Mouse (Mus musculus): ENCODE measurements at regions not wholly inside any gene's neighbourhood (a gene's known extent, or its start where the extent isn't known, plus 50 kb on each side); places are given as distances from the start of the nearest gene placed in this dataset.

DNA sequence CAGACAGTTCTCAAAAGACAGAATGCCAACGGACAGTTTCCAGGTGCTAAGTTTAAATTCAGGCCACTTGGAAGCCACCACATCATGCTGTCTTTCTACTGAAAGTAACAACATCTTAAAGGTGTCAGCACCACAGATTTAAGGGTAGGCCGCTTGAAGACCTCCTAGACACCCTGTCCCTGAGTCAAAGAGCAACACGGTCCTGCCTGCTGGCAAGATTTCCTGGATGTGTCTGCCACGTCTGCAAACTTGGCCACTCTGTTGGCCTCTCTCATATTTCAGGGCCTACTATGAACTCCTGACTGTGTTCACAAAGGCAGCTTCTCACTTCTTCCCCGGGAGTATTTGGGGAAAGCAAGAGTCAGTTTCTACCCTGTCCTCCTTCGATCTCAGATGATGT, 194.7 kb upstream of the Esrrg start:
- Histone ChIP-seq H3K9me3 (replicated peaks; ENCODE audit: insufficient read depth, low read length) (no peaks in the 10 kb centered on the region), H3K79me2 (ENCODE audit: control insufficient read depth, insufficient read depth, low read length, poor library complexity) (no peaks in the 10 kb centered on the region), H3K27ac (ENCODE audit: control insufficient read depth, low read depth, low read length) (no peak overlapping the region), H3K27me3 (ENCODE audit: control insufficient read depth in 1 of 2, insufficient read depth in 2 of 2, low read length in 2 of 2) (no peaks in the 10 kb centered on the region), H3K4me1 (ENCODE audit: control insufficient read depth in 1 of 2, insufficient read depth in 2 of 2, low read length in 2 of 2) (no peaks in the 10 kb centered on the region), H3K4me3 (ENCODE audit: control insufficient read depth in 1 of 2, insufficient read depth in 1 of 2, low read depth in 2 of 2, low read length in 2 of 2) (no peak overlapping the region), H3K36me3 (ENCODE audit: control insufficient read depth in 1 of 2, insufficient read depth in 2 of 2, low read length in 2 of 2) (no peaks in the 10 kb centered on the region), H3K9ac (ENCODE audit: control insufficient read depth, low read depth, low read length, poor library complexity, severe bottlenecking) (no peak overlapping the region)
- no peak for TF ChIP-seq EP300 (IDR thresholded peaks at IDR 0.05; ENCODE audit: low read depth in 1 of 2, low read length in 2 of 2)
- TF ChIP-seq MYB (IDR thresholded peaks at IDR 0.05; ENCODE audit: low read depth, low read length), result no peak
- no peak for TF ChIP-seq TBP (IDR thresholded peaks at IDR 0.05; ENCODE audit: low read depth, low read length)
- TF ChIP-seq ZC3H11A (IDR thresholded peaks at IDR 0.05; ENCODE audit: low read depth, low read length), result no peak
- TF ChIP-seq UBTF (IDR thresholded peaks at IDR 0.05; ENCODE audit: borderline replicate concordance, insufficient read depth, low read depth, low read length), result no peak
- no peak for TF ChIP-seq USF1 (IDR thresholded peaks at IDR 0.05; ENCODE audit: low read depth, low read length)
- TF ChIP-seq KAT2A (conservative IDR thresholded peaks at IDR 0.05; ENCODE audit: low read depth, low read length), result no peak
- TF ChIP-seq RAD21 (IDR thresholded peaks at IDR 0.05; ENCODE audit: low read depth, low read length), result no peak
- TF ChIP-seq ZMIZ1 (IDR thresholded peaks at IDR 0.05; ENCODE audit: low read depth, low read length), result no peak
- no peak for TF ChIP-seq E2F4 (IDR thresholded peaks at IDR 0.05; ENCODE audit: borderline replicate concordance, low read depth, low read length)
- no peak for TF ChIP-seq ZKSCAN1 (IDR thresholded peaks at IDR 0.05; ENCODE audit: low read depth, low read length)
- no peak for TF ChIP-seq ELF1 (IDR thresholded peaks at IDR 0.05; ENCODE audit: low read depth, low read length)
- TF ChIP-seq HCFC1 (IDR thresholded peaks at IDR 0.05; ENCODE audit: low read depth, low read length), result no peak
- TF ChIP-seq MEF2A (IDR thresholded peaks at IDR 0.05; ENCODE audit: extremely low read depth, insufficient replicate concordance, low read depth, low read length, poor library complexity, severe bottlenecking), result no peak
- TF ChIP-seq MAX (IDR thresholded peaks at IDR 0.05; ENCODE audit: low read length), result no peak
- TF ChIP-seq POLR2AphosphoS2 (IDR thresholded peaks at IDR 0.05; ENCODE audit: low read length), result no peak
- TF ChIP-seq TCF12 (IDR thresholded peaks at IDR 0.05; ENCODE audit: low read depth, low read length), result no peak
- TF ChIP-seq GABPA (IDR thresholded peaks at IDR 0.05; ENCODE audit: low read depth, low read length), result no peak
- no peak for TF ChIP-seq CTCF (IDR thresholded peaks at IDR 0.05 in 2 of 3, conservative IDR thresholded peaks at IDR 0.05 in 1 of 3; ENCODE audit: control insufficient read depth in 1 of 3, insufficient read depth in 1 of 3, low read depth in 2 of 3, low read length in 3 of 3, poor library complexity in 1 of 3, severe bottlenecking in 1 of 3)
- DNase-seq (ENCODE audit: low read depth, low spot score), result no peak

GRCm38 (mm10) chr1:187418186-187419140, 190.1 kb upstream of the Esrrg start:
- Histone ChIP-seq H3K9me3 (replicated peaks; ENCODE audit: insufficient read depth, low read length) (no peaks in the 10 kb centered on the region), H3K4me1 (ENCODE audit: control insufficient read depth in 1 of 2, insufficient read depth in 2 of 2, low read length in 2 of 2) (no peaks in the 10 kb centered on the region), H3K9ac (ENCODE audit: control insufficient read depth, low read depth, low read length, poor library complexity, severe bottlenecking) (no peak overlapping the region), H3K79me2 (ENCODE audit: control insufficient read depth, insufficient read depth, low read length, poor library complexity) (no peaks in the 10 kb centered on the region), H3K36me3 (ENCODE audit: control insufficient read depth in 1 of 2, insufficient read depth in 2 of 2, low read length in 2 of 2) (no peaks in the 10 kb centered on the region), H3K4me3 (ENCODE audit: control insufficient read depth in 1 of 2, insufficient read depth in 1 of 2, low read depth in 2 of 2, low read length in 2 of 2) (no peak overlapping the region), H3K27me3 (ENCODE audit: control insufficient read depth in 1 of 2, insufficient read depth in 2 of 2, low read length in 2 of 2) (no peaks in the 10 kb centered on the region), H3K27ac (ENCODE audit: control insufficient read depth, low read depth, low read length) (no peak overlapping the region)
- no peak for TF ChIP-seq KAT2A (conservative IDR thresholded peaks at IDR 0.05; ENCODE audit: low read depth, low read length)
- TF ChIP-seq TAL1 (IDR thresholded peaks at IDR 0.05; ENCODE audit: low read length), result no peak
- no peak for TF ChIP-seq GABPA (IDR thresholded peaks at IDR 0.05; ENCODE audit: low read depth, low read length)
- TF ChIP-seq TBP (IDR thresholded peaks at IDR 0.05; ENCODE audit: low read depth, low read length), result no peak
- no peak for TF ChIP-seq CHD2 (IDR thresholded peaks at IDR 0.05; ENCODE audit: low read length)
- TF ChIP-seq USF1 (IDR thresholded peaks at IDR 0.05; ENCODE audit: low read depth, low read length), result no peak
- no peak for TF ChIP-seq CTCF (IDR thresholded peaks at IDR 0.05 in 2 of 3, conservative IDR thresholded peaks at IDR 0.05 in 1 of 3; ENCODE audit: control insufficient read depth in 1 of 3, insufficient read depth in 1 of 3, low read depth in 2 of 3, low read length in 3 of 3, poor library complexity in 1 of 3, severe bottlenecking in 1 of 3)
- TF ChIP-seq ETS1 (IDR thresholded peaks at IDR 0.05; ENCODE audit: low read depth, low read length), result no peak
- TF ChIP-seq POLR2AphosphoS5 (IDR thresholded peaks at IDR 0.05; ENCODE audit: borderline replicate concordance, low read depth, low read length), result no peak
- DNase-seq (ENCODE audit: low read depth, low spot score), result no peak
